Mouse (Mus musculus): Measurements from ENCODE around the gene Smim11. TPM values are rescaled to one million over a fixed set of nuclear protein-coding genes. Genes with fewer than 3 reads are reported as not detected.

Gene Smim11
- total and polyA plus RNA-seq, 2 experiments, result 19.2 to 22.3 TPM

GRCm38 (mm10) chr16:92353295-92353694 is 52.2 kb downstream of the Smim11 start:
- Histone ChIP-seq H3K4me1 (ENCODE audit: control insufficient read depth, insufficient read depth, low read length) (no peaks in the 10 kb centered on the region), H3K79me2 (ENCODE audit: control insufficient read depth, insufficient read depth, low read length) (no peaks in the 10 kb centered on the region), H3K27me3 (ENCODE audit: control insufficient read depth, insufficient read depth, low read length) (no peaks in the 10 kb centered on the region), H3K27ac (replicated peaks; ENCODE audit: insufficient read depth, low read depth, low read length) (no peak overlapping the region), H3K36me3 (ENCODE audit: control insufficient read depth, insufficient read depth, low read length) (no peaks in the 10 kb centered on the region), H3K4me3 (ENCODE audit: insufficient read depth, low read depth, low read length) (no peak overlapping the region), H3K9ac (ENCODE audit: low read depth, low read length) (no peak overlapping the region)
- peak; percentile 84 for DNase-seq (ENCODE audit: extremely low read depth, low read depth, low spot score)
- 61% methylated on average over 12 of the region's 12 CpGs for WGBS
- no peak for TF ChIP-seq CTCF (IDR thresholded peaks at IDR 0.05; ENCODE audit: low read depth, low read length)
- TF ChIP-seq POLR2A (IDR thresholded peaks at IDR 0.05; ENCODE audit: extremely low read depth, insufficient read depth, low read length), result no peak

DNA sequence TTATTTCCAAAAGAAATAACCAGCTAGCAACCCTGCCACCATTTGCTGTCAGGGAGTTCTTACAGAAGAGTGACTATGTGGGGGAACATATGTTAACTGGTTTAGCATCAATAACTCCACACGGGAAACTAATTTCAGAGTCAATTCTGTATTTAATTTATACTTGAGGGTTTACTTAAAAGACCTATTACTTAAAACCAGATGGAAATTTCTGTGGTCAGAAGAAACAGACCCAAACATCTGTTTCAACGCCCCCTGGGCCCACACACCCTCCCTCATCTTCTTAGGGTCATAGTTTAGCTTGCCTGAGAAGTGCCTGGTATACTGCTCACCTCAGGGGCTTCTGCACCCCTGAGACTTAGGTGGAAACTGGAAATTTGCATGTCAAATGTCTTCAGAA is 52.8 kb downstream of the Smim11 start:
- no peak overlapping the region for H3K4me3 ChIP-seq (ENCODE audit: insufficient read depth, low read depth, low read length)
- H3K27ac ChIP-seq (replicated peaks; ENCODE audit: insufficient read depth, low read depth, low read length), result no peak overlapping the region
- peaks cover 4% of the 10 kb centered on the region; the same call in 1 of the 2 replicates for H3K27me3 ChIP-seq (ENCODE audit: control insufficient read depth, insufficient read depth, low read length)
- H3K4me1 ChIP-seq (ENCODE audit: control insufficient read depth, insufficient read depth, low read length), result no peaks in the 10 kb centered on the region
- no peaks in the 10 kb centered on the region for H3K36me3 ChIP-seq (ENCODE audit: control insufficient read depth, insufficient read depth, low read length)
- WGBS, result 86% methylated on average over 2 of the region's 2 CpGs
- no peak for TF ChIP-seq POLR2A (IDR thresholded peaks at IDR 0.05; ENCODE audit: extremely low read depth, insufficient read depth, low read length)
- no peak for TF ChIP-seq CTCF (IDR thresholded peaks at IDR 0.05; ENCODE audit: low read depth, low read length)
- DNase-seq (ENCODE audit: extremely low read depth, low read depth, low spot score), result no peak
- no peak overlapping the region for H3K9ac ChIP-seq (ENCODE audit: low read depth, low read length)
- no peaks in the 10 kb centered on the region for H3K79me2 ChIP-seq (ENCODE audit: control insufficient read depth, insufficient read depth, low read length)

DNA sequence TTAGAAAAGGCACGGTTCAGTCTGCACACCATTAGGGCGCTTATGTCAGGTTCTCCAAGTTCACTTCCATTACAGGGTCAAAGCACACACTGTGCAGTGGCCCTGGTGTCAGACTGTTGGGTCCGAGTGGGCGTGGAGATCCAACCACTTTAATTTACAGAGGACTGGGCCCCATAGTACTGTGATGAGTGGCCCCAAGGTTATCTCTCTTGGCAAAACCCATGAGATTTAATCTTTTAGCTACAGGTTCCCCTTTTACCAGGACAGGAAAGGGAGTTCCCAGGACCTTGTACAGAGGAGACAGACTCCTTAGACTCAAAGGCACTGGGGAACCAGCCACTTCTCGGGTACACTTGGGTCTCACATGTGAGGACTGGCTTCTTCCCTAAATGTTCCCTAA is 54.3 kb downstream of the Smim11 start:
- Histone ChIP-seq H3K27ac (replicated peaks; ENCODE audit: insufficient read depth, low read depth, low read length) (no peak overlapping the region), H3K4me3 (ENCODE audit: insufficient read depth, low read depth, low read length) (no peak overlapping the region), H3K79me2 (ENCODE audit: control insufficient read depth, insufficient read depth, low read length) (no peaks in the 10 kb centered on the region), H3K4me1 (ENCODE audit: control insufficient read depth, insufficient read depth, low read length) (no peaks in the 10 kb centered on the region), H3K27me3 (ENCODE audit: control insufficient read depth, insufficient read depth, low read length) (peaks cover 5% of the 10 kb centered on the region; the same call in 1 of the 2 replicates), H3K36me3 (ENCODE audit: control insufficient read depth, insufficient read depth, low read length) (no peaks in the 10 kb centered on the region), H3K9ac (ENCODE audit: low read depth, low read length) (no peak overlapping the region)
- no peak for TF ChIP-seq POLR2A (IDR thresholded peaks at IDR 0.05; ENCODE audit: extremely low read depth, insufficient read depth, low read length)
- no peak for TF ChIP-seq CTCF (IDR thresholded peaks at IDR 0.05; ENCODE audit: low read depth, low read length)
- WGBS, result 73% methylated on average over 5 of the region's 5 CpGs
- DNase-seq (ENCODE audit: extremely low read depth, low read depth, low spot score), result peak; percentile 17

GRCm38 (mm10) chr16:92355982-92356381 is 54.9 kb downstream of the Smim11 start:
- no peaks in the 10 kb centered on the region for H3K4me1 ChIP-seq (ENCODE audit: control insufficient read depth, insufficient read depth, low read length)
- 44% methylated on average over 11 of the region's 11 CpGs for WGBS
- H3K27ac ChIP-seq (replicated peaks; ENCODE audit: insufficient read depth, low read depth, low read length), result no peak overlapping the region
- no peaks in the 10 kb centered on the region for H3K79me2 ChIP-seq (ENCODE audit: control insufficient read depth, insufficient read depth, low read length)
- H3K27me3 ChIP-seq (ENCODE audit: control insufficient read depth, insufficient read depth, low read length), result peaks cover 5% of the 10 kb centered on the region; the same call in 1 of the 2 replicates
- no peak overlapping the region for H3K4me3 ChIP-seq (ENCODE audit: insufficient read depth, low read depth, low read length)
- H3K36me3 ChIP-seq (ENCODE audit: control insufficient read depth, insufficient read depth, low read length), result no peaks in the 10 kb centered on the region
- no peak overlapping the region for H3K9ac ChIP-seq (ENCODE audit: low read depth, low read length)
- TF ChIP-seq CTCF (IDR thresholded peaks at IDR 0.05; ENCODE audit: low read depth, low read length) (no peak), POLR2A (IDR thresholded peaks at IDR 0.05; ENCODE audit: extremely low read depth, insufficient read depth, low read length) (no peak)
- peak; percentile 92 for DNase-seq (ENCODE audit: extremely low read depth, low read depth, low spot score)

- DNase-seq (ENCODE audit: extremely low read depth, low read depth, low spot score), result peak; percentile 31
- H3K4me1 ChIP-seq (ENCODE audit: control insufficient read depth, insufficient read depth, low read length), result no peaks in the 10 kb centered on the region
- peaks cover 5% of the 10 kb centered on the region; the same call in 1 of the 2 replicates for H3K27me3 ChIP-seq (ENCODE audit: control insufficient read depth, insufficient read depth, low read length)
- TF ChIP-seq POLR2A (IDR thresholded peaks at IDR 0.05; ENCODE audit: extremely low read depth, insufficient read depth, low read length) (no peak), CTCF (IDR thresholded peaks at IDR 0.05; ENCODE audit: low read depth, low read length) (no peak)
- H3K4me3 ChIP-seq (ENCODE audit: insufficient read depth, low read depth, low read length), result no peak overlapping the region
- no peak overlapping the region for H3K9ac ChIP-seq (ENCODE audit: low read depth, low read length)
- H3K36me3 ChIP-seq (ENCODE audit: control insufficient read depth, insufficient read depth, low read length), result no peaks in the 10 kb centered on the region
- H3K79me2 ChIP-seq (ENCODE audit: control insufficient read depth, insufficient read depth, low read length), result no peaks in the 10 kb centered on the region
- H3K27ac ChIP-seq (replicated peaks; ENCODE audit: insufficient read depth, low read depth, low read length), result no peak overlapping the region
- WGBS, result 71% methylated on average over 9 of the region's 9 CpGs
Observed at GRCm38 (mm10) chr16:92357023-92357422, 55.9 kb downstream of the Smim11 start.

- Histone ChIP-seq H3K4me3 (ENCODE audit: insufficient read depth, low read depth, low read length) (no peak overlapping the region), H3K36me3 (ENCODE audit: control insufficient read depth, insufficient read depth, low read length) (no peaks in the 10 kb centered on the region), H3K79me2 (ENCODE audit: control insufficient read depth, insufficient read depth, low read length) (no peaks in the 10 kb centered on the region), H3K27ac (replicated peaks; ENCODE audit: insufficient read depth, low read depth, low read length) (no peak overlapping the region), H3K4me1 (ENCODE audit: control insufficient read depth, insufficient read depth, low read length) (no peaks in the 10 kb centered on the region), H3K9ac (ENCODE audit: low read depth, low read length) (no peak overlapping the region), H3K27me3 (ENCODE audit: control insufficient read depth, insufficient read depth, low read length) (peaks cover 5% of the 10 kb centered on the region; the same call in 1 of the 2 replicates)
- TF ChIP-seq CTCF (IDR thresholded peaks at IDR 0.05; ENCODE audit: low read depth, low read length) (no peak), POLR2A (IDR thresholded peaks at IDR 0.05; ENCODE audit: extremely low read depth, insufficient read depth, low read length) (no peak)
- WGBS, result 89% methylated on average over 10 of the region's 10 CpGs
- DNase-seq (ENCODE audit: extremely low read depth, low read depth, low spot score), result no peak
Observed at GRCm38 (mm10) chr16:92357566-92357965, 56.5 kb downstream of the Smim11 start.
